Mouse (Mus musculus): ENCODE results near the gene St6gal1. TPM values are rescaled to one million over a fixed set of nuclear protein-coding genes. Genes with fewer than 3 reads are reported as not detected.

The St6gal1 gene
- polyA plus RNA-seq, 1 experiment = 5.7 TPM

GRCm38 (mm10) chr16:23250556-23251444 lies 26.3 kb downstream of the St6gal1 start:
- Histone ChIP-seq H3ac (ENCODE audit: control insufficient read depth, insufficient read length) (no peak overlapping the region), H3K36me3 (ENCODE audit: control insufficient read depth, insufficient read depth) (no peaks in the 10 kb centered on the region), H3K4me2 (ENCODE audit: low read depth) (no peak overlapping the region), H3K27me3 (ENCODE audit: control insufficient read depth, insufficient read depth, insufficient read length) (no peaks in the 10 kb centered on the region), H3K4me3 (no peak overlapping the region), H3K79me2 (ENCODE audit: control insufficient read depth, insufficient read depth) (no peaks in the 10 kb centered on the region)
- TF ChIP-seq POLR2AphosphoS2 (IDR thresholded peaks at IDR 0.05; ENCODE audit: insufficient read length, low read depth) (no peak), TCF12 (IDR thresholded peaks at IDR 0.05; ENCODE audit: insufficient read depth, poor library complexity, severe bottlenecking) (no peak), CEBPB (IDR thresholded peaks at IDR 0.05; ENCODE audit: insufficient read depth, poor library complexity, severe bottlenecking) (no peak), REST (IDR thresholded peaks at IDR 0.05; ENCODE audit: insufficient read depth, insufficient read length) (no peak), MAX (IDR thresholded peaks at IDR 0.05; ENCODE audit: low read depth) (no peak), MYOG (IDR thresholded peaks at IDR 0.05; ENCODE audit: control insufficient read depth in 1 of 3, insufficient read depth in 1 of 3, insufficient read length in 2 of 3, low read depth in 2 of 3) (no peak)

GRCm38 (mm10) chr16:23251445-23251773 lies 26.9 kb downstream of the St6gal1 start:
- Histone ChIP-seq H3K27me3 (ENCODE audit: control insufficient read depth, insufficient read depth, insufficient read length) (no peaks in the 10 kb centered on the region), H3K4me2 (ENCODE audit: low read depth) (no peak overlapping the region)
- peak; percentile 2 for TF ChIP-seq TCF3 (IDR thresholded peaks at IDR 0.05; ENCODE audit: insufficient read length, low read depth)
- no peak for TF ChIP-seq E2F4 (IDR thresholded peaks at IDR 0.05; ENCODE audit: insufficient read depth)
- TF ChIP-seq MYOG (IDR thresholded peaks at IDR 0.05; ENCODE audit: control insufficient read depth in 1 of 3, insufficient read depth in 1 of 3, insufficient read length in 2 of 3, low read depth in 2 of 3) = peak in 2 of 3 experiments; percentile 40 to 65
- peak in 2 of 3 experiments; percentile 71 to 82 for TF ChIP-seq MYOD1 (IDR thresholded peaks at IDR 0.05; ENCODE audit: control insufficient read depth in 1 of 3, insufficient read length in 2 of 3, low read depth in 2 of 3)
- no peak for TF ChIP-seq CEBPB (IDR thresholded peaks at IDR 0.05; ENCODE audit: insufficient read depth, poor library complexity, severe bottlenecking)
- peak; percentile 37 for TF ChIP-seq TCF12 (IDR thresholded peaks at IDR 0.05; ENCODE audit: insufficient read depth, poor library complexity, severe bottlenecking)

GRCm38 (mm10) chr16:23253620-23254019 lies 29.1 kb downstream of the St6gal1 start:
- no peaks in the 10 kb centered on the region for H3K79me2 ChIP-seq (ENCODE audit: control insufficient read depth, insufficient read depth)
- H3K4me3 ChIP-seq = no peak overlapping the region
- TF ChIP-seq CEBPB (IDR thresholded peaks at IDR 0.05; ENCODE audit: insufficient read depth, poor library complexity, severe bottlenecking) (no peak), MYOG (IDR thresholded peaks at IDR 0.05; ENCODE audit: control insufficient read depth in 1 of 3, insufficient read depth in 1 of 3, insufficient read length in 2 of 3, low read depth in 2 of 3) (no peak), POLR2A (IDR thresholded peaks at IDR 0.05; ENCODE audit: insufficient read length, low read depth) (no peak), POLR2AphosphoS2 (IDR thresholded peaks at IDR 0.05; ENCODE audit: insufficient read length, low read depth) (no peak), TCF12 (IDR thresholded peaks at IDR 0.05; ENCODE audit: insufficient read depth, poor library complexity, severe bottlenecking) (no peak), MAX (IDR thresholded peaks at IDR 0.05; ENCODE audit: low read depth) (no peak), E2F4 (IDR thresholded peaks at IDR 0.05; ENCODE audit: insufficient read depth) (no peak), SRF (IDR thresholded peaks at IDR 0.05; ENCODE audit: control insufficient read depth, insufficient read length, low read depth) (no peak), REST (IDR thresholded peaks at IDR 0.05; ENCODE audit: insufficient read depth, insufficient read length) (no peak), MYOD1 (IDR thresholded peaks at IDR 0.05; ENCODE audit: control insufficient read depth in 1 of 3, insufficient read length in 2 of 3, low read depth in 2 of 3) (no peak)
- H3K36me3 ChIP-seq (ENCODE audit: control insufficient read depth, insufficient read depth) = no peaks in the 10 kb centered on the region
- H3K4me2 ChIP-seq (ENCODE audit: low read depth) = no peak overlapping the region
- no peak overlapping the region for H3ac ChIP-seq (ENCODE audit: control insufficient read depth, insufficient read length)
- no peaks in the 10 kb centered on the region for H3K27me3 ChIP-seq (ENCODE audit: control insufficient read depth, insufficient read depth, insufficient read length)

More at GRCm38 (mm10) chr16:23251445-23251773, 26.9 kb downstream of the St6gal1 start:
- Histone ChIP-seq H3ac (ENCODE audit: control insufficient read depth, insufficient read length) (no peak overlapping the region), H3K79me2 (ENCODE audit: control insufficient read depth, insufficient read depth) (no peaks in the 10 kb centered on the region), H3K36me3 (ENCODE audit: control insufficient read depth, insufficient read depth) (no peaks in the 10 kb centered on the region), H3K4me3 (no peak overlapping the region)

GRCm38 (mm10) chr16:23254062-23254461 lies 29.5 kb downstream of the St6gal1 start:
- H3K27me3 ChIP-seq (ENCODE audit: control insufficient read depth, insufficient read depth, insufficient read length) = no peaks in the 10 kb centered on the region
- no peak for TF ChIP-seq POLR2A (IDR thresholded peaks at IDR 0.05; ENCODE audit: insufficient read length, low read depth)
- no peak for TF ChIP-seq E2F4 (IDR thresholded peaks at IDR 0.05; ENCODE audit: insufficient read depth)
- no peak for TF ChIP-seq USF1 (IDR thresholded peaks at IDR 0.05; ENCODE audit: low read depth)
- TF ChIP-seq CEBPB (IDR thresholded peaks at IDR 0.05; ENCODE audit: insufficient read depth, poor library complexity, severe bottlenecking) = no peak
- no peak for TF ChIP-seq TCF3 (IDR thresholded peaks at IDR 0.05; ENCODE audit: insufficient read length, low read depth)
- TF ChIP-seq MYOD1 (IDR thresholded peaks at IDR 0.05; ENCODE audit: control insufficient read depth in 1 of 3, insufficient read length in 2 of 3, low read depth in 2 of 3) = peak in 2 of 3 experiments; percentile 42 to 58
- no peak for TF ChIP-seq REST (IDR thresholded peaks at IDR 0.05; ENCODE audit: insufficient read depth, insufficient read length)
- TF ChIP-seq MYOG (IDR thresholded peaks at IDR 0.05; ENCODE audit: control insufficient read depth in 1 of 3, insufficient read depth in 1 of 3, insufficient read length in 2 of 3, low read depth in 2 of 3) = peak in 1 of 3 experiments; percentile 43
- no peaks in the 10 kb centered on the region for H3K36me3 ChIP-seq (ENCODE audit: control insufficient read depth, insufficient read depth)
- H3ac ChIP-seq (ENCODE audit: control insufficient read depth, insufficient read length) = no peak overlapping the region
- no peak overlapping the region for H3K4me3 ChIP-seq
- H3K4me2 ChIP-seq (ENCODE audit: low read depth) = peak overlapping the region; percentile 39
- H3K79me2 ChIP-seq (ENCODE audit: control insufficient read depth, insufficient read depth) = no peaks in the 10 kb centered on the region

- Histone ChIP-seq H3K4me2 (ENCODE audit: low read depth) (no peak overlapping the region), H3ac (ENCODE audit: control insufficient read depth, insufficient read length) (no peak overlapping the region), H3K4me3 (no peak overlapping the region), H3K79me2 (ENCODE audit: control insufficient read depth, insufficient read depth) (no peaks in the 10 kb centered on the region), H3K36me3 (ENCODE audit: control insufficient read depth, insufficient read depth) (no peaks in the 10 kb centered on the region), H3K27me3 (ENCODE audit: control insufficient read depth, insufficient read depth, insufficient read length) (no peaks in the 10 kb centered on the region)
- TF ChIP-seq MYOD1 (IDR thresholded peaks at IDR 0.05; ENCODE audit: control insufficient read depth in 1 of 3, insufficient read length in 2 of 3, low read depth in 2 of 3) (peak in 2 of 3 experiments; percentile 20 to 53), MYOG (IDR thresholded peaks at IDR 0.05; ENCODE audit: control insufficient read depth in 1 of 3, insufficient read depth in 1 of 3, insufficient read length in 2 of 3, low read depth in 2 of 3) (peak in 1 of 3 experiments; percentile 62), CEBPB (IDR thresholded peaks at IDR 0.05; ENCODE audit: insufficient read depth, poor library complexity, severe bottlenecking) (no peak)
Observed at GRCm38 (mm10) chr16:23256638-23257037, 32.1 kb downstream of the St6gal1 start.
